Mouse (Mus musculus) lung, adult 2 months (tissue): Measurements from ENCODE around the gene Cks1brt.

ENCODE experiments used
- CTCF ChIP-seq: fragments of 200-500 bp; IDR thresholded peaks from 2 replicates; pipeline ENCODE4 v1.5.1; 2011; ENCODE audit warnings: mild to moderate bottlenecking, low read length, control low read depth; ENCODE audit not compliant: insufficient read depth
- POLR2A ChIP-seq: fragments of 200-500 bp; IDR thresholded peaks from 2 replicates; pipeline ENCODE4 v1.6.1; 2011; ENCODE audit warnings: low read depth, mild to moderate bottlenecking, control low read depth, low read length, borderline replicate concordance; ENCODE audit errors: extremely low read depth

- no peak for TF ChIP-seq POLR2A
- TF ChIP-seq CTCF: no peak
Observed at GRCm38 (mm10) chr8:85142516-85142915, 9.2 kb upstream of the Cks1brt start.
